Mouse (Mus musculus): ENCODE results near the gene Rep15.

DNA sequence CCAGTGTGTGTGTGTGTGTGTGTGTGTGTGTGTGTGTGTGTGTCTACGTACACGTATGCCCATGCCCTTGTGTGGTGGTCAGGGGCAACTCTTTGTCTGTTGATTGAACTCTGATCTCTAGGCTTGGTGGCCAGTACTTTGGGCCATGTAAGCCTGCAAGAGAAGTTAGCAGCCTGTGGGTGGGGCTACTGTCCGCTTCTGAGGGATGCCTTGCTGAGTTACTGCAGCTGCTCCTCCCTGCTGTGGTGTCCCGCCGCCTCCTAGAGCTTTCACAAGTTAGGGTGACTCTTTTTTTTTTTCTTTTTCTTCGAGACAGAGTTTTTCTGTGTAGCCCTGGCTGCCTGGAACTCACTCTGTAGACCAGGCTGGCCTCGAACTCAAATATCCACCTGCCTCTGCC lies 26.9 kb downstream of the Rep15 start:
- TF ChIP-seq CTCF (IDR thresholded peaks at IDR 0.05; ENCODE audit: control insufficient read depth, insufficient read depth, low read length) (no peak), POLR2A (IDR thresholded peaks at IDR 0.05; ENCODE audit: borderline replicate concordance, control insufficient read depth, low read depth, low read length) (no peak)

Measured in bone marrow, adult 2 months (tissue).